Mouse (Mus musculus) forebrain, embryonic 15.5 days (tissue): Measurements from ENCODE around the gene Aaas. TPM values are rescaled to one million over a fixed set of nuclear protein-coding genes. Genes with fewer than 3 reads are reported as not detected.

Source experiments
- ATAC-seq: fragments of 200-750 bp; cut with Nextera tagmentation; replicated peaks from 2 replicates; pipeline ENCODE4 v1.8.0; 2017; ENCODE audit warnings: mild to moderate bottlenecking, moderate TSS enrichment, moderate library complexity
- H3K27ac ChIP-seq: fragments of 300-500 bp; sonication (generic); replicated peaks from 2 replicates; pipeline ENCODE4 v1.5.1; 2015; ENCODE audit warnings: mild to moderate bottlenecking, inconsistent platforms
- H3K27me3 ChIP-seq: fragments of 300-500 bp; sonication (generic); 2 replicates; pipeline ENCODE4 v1.6.1; 2015; ENCODE audit warnings: inconsistent platforms
- H3K36me3 ChIP-seq: fragments of 300-500 bp; sonication (generic); 2 replicates; pipeline ENCODE4 v1.6.1; 2015; ENCODE audit warnings: mild to moderate bottlenecking, inconsistent platforms
- H3K4me1 ChIP-seq: fragments of 300-500 bp; sonication (generic); 2 replicates; pipeline ENCODE4 v1.6.1; 2015; ENCODE audit warnings: inconsistent platforms
- H3K4me2 ChIP-seq: fragments of 300-500 bp; sonication (generic); replicated peaks from 2 replicates; pipeline ENCODE4 v1.6.1; 2015; ENCODE audit warnings: mild to moderate bottlenecking, inconsistent platforms
- H3K4me3 ChIP-seq: fragments of 300-500 bp; sonication (generic); 2 replicates; pipeline ENCODE4 v1.5.1; 2015; ENCODE audit warnings: mild to moderate bottlenecking, inconsistent platforms
- H3K9ac ChIP-seq: fragments of 300-500 bp; sonication (generic); replicated peaks from 2 replicates; pipeline ENCODE4 v1.6.1; 2015; ENCODE audit warnings: mild to moderate bottlenecking, inconsistent platforms
- H3K9me3 ChIP-seq: fragments of 300-500 bp; sonication (generic); 2 replicates; pipeline ENCODE4 v1.6.1; 2016; ENCODE audit warnings: inconsistent platforms
- WGBS: fragments of 180-500 bp; shearing (Covaris S2); methylation state at CpG from one replicate; pipeline ENCODE4 v1.1.7; 2015; ENCODE audit warnings: mixed read lengths; 5-methylcytosine and 5-hydroxymethylcytosine counted together
- polyA plus RNA-seq: library from polyadenylated mRNA; unstranded; fragments of >200 nt; fragmentation: Nextera tagmentation; extraction: Ambion mirVana; gene quantifications from 2 replicates; pipeline ENCODE4 v1.2.1, GENCODE M21; 2015

Gene Aaas
- polyA plus RNA-seq, result 42.6 and 44.9 TPM in 2 replicates

DNA sequence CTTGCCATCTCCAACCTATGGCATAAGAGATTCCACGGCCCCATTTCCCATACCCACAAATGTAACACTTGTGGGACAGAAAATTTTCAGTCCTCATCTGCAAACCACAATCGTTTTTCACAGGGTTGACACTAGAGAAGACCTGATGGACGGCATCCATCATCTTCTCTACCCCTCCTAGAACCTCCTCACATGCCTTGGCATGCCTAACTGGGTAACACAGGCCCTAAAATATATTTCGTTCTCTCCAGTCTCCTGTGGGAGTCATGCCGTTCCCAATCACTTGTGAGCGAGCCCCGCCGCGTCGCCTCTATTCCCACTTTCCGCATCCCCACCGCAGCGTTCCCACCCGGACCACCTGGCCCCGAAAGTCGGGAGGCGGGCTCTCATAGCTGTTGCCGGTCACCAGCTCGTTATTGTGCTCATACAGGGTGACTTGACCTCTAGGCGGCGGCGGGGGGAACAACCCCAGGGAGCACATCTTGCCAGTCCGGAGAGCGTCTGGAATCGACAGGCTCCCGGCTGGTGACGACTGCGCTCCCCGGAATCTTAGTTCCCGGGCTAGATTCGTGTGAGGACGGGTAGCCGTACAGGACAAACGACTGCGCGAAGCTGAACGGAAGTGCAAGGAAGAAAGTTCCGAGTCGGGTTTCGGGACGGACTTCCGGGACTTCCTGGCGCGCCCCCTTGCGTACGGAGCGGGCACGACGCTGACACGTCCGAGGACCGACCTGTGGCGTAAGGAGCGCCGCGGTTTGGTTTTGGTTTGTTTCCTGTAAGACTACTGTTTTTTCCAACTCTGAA is at the start of gene Aaas:
Gene Aaas (minus strand): TSS at position 634 of the 804 bp plus-strand sequence.
- peak within 1 kb of the TSS; percentile 81 for H3K9ac ChIP-seq
- H3K9me3 ChIP-seq, result no peaks in the 10 kb centered on the region
- ATAC-seq, result peak; percentile 92
- under 1% methylated on average over 56 of the region's 56 CpGs for WGBS
- H3K36me3 ChIP-seq, result peaks cover 10% of the 10 kb centered on the region; the same call in 1 of the 2 replicates
- H3K4me1 ChIP-seq, result peaks cover 20% of the 10 kb centered on the region
- H3K27me3 ChIP-seq, result no peaks in the 10 kb centered on the region
- H3K4me2 ChIP-seq, result peak within 1 kb of the TSS; percentile 95
- H3K4me3 ChIP-seq, result peak within 1 kb of the TSS; percentile 92
- peak within 1 kb of the TSS; percentile 83 for H3K27ac ChIP-seq

GRCm38 (mm10) chr15:102399229-102400221 is 49.0 kb upstream of the Aaas start:
- Histone ChIP-seq H3K4me2 (peak overlapping the region; percentile 62), H3K36me3 (no peaks in the 10 kb centered on the region), H3K4me1 (peaks cover 14% of the 10 kb centered on the region), H3K9me3 (no peaks in the 10 kb centered on the region), H3K27me3 (no peaks in the 10 kb centered on the region), H3K27ac (no peak overlapping the region; the same call in 1 of the 2 replicates), H3K9ac (peak overlapping the region; percentile 40), H3K4me3 (peak overlapping the region; percentile 39)
- 0 out of 2 replicates have a peak, but pooled peaks have one; percentile 41 for ATAC-seq
- WGBS, result 5% methylated on average over 34 of the region's 34 CpGs

DNA sequence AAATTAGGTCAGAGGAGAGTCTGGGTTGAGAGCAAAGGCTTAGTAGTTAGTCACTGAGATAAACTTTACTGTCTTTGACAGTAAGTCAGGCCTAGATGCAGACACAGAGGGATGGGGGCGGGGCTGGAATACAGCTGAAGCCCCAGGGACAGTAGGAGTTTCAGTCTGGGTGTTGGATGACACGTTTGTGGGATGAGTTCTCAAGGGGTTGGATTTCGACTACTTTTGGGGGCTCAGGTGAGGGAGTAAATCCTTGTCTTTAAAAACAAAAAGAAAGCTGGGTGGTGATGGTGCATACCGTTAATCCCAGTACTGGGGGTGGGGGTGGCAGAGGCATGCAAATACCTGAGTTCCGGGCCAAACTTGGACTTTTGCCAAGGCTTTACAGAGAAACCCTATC is 48.1 kb upstream of the Aaas start:
- Histone ChIP-seq H3K9me3 (no peaks in the 10 kb centered on the region), H3K27ac (no peak overlapping the region), H3K27me3 (no peaks in the 10 kb centered on the region), H3K4me3 (no peak overlapping the region), H3K4me1 (peaks cover 14% of the 10 kb centered on the region), H3K9ac (no peak overlapping the region), H3K4me2 (no peak overlapping the region), H3K36me3 (no peaks in the 10 kb centered on the region)
- 28% methylated on average over 5 of the region's 5 CpGs for WGBS
- no peak for ATAC-seq

DNA sequence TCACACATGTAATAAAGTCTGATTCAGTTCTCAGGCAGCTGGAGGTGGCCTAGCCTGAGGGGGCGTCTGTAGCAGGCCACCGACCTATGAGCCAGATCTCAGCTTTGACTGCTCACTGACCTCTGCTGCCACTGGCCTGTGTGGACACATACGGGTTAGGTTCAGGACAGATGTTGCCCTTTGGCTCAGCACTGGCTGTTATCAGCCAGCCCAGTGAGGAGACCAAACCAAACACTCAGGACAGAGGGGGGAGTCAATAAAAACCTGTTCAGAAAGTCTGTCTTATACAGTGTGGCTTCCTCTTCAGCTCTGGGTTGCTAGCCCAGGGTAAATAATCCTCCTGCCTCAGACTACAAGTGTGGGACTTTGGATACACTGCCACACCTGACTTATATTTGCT is 44.5 kb upstream of the Aaas start:
- Histone ChIP-seq H3K27me3 (no peaks in the 10 kb centered on the region), H3K4me3 (no peak overlapping the region), H3K9ac (no peak overlapping the region), H3K4me2 (no peak overlapping the region), H3K36me3 (no peaks in the 10 kb centered on the region), H3K4me1 (peaks cover 12% of the 10 kb centered on the region), H3K9me3 (no peaks in the 10 kb centered on the region), H3K27ac (no peak overlapping the region)
- 30% methylated on average over 3 of the region's 3 CpGs for WGBS
- no peak for ATAC-seq

GRCm38 (mm10) chr15:102393584-102394014 is 43.0 kb upstream of the Aaas start:
- Histone ChIP-seq H3K9ac (no peak overlapping the region), H3K9me3 (no peaks in the 10 kb centered on the region), H3K36me3 (no peaks in the 10 kb centered on the region), H3K27ac (no peak overlapping the region), H3K4me2 (no peak overlapping the region), H3K27me3 (no peaks in the 10 kb centered on the region), H3K4me3 (no peak overlapping the region), H3K4me1 (no peaks in the 10 kb centered on the region)
- ATAC-seq, result no peak

DNA sequence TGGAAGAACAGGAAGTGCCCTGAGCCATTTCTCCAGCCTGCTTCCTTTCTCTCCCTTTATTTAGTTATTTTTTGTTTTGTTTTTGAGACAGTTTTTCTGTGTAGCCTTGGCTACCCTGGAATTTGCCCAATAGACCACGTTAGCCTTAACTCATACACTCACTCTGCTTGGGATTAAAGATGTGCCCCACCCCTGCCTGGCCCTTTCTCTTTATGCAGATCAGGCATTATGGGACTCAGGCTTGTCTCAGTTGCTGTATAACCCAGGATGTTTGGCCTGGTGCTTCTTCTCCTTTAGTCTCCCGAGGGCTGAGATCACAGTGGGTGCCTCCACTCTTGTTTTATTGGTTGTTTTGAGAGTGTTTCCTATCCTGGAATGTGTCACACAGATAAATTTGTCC is 41.9 kb upstream of the Aaas start:
- Histone ChIP-seq H3K4me2 (no peak overlapping the region), H3K36me3 (no peaks in the 10 kb centered on the region), H3K27ac (no peak overlapping the region), H3K4me3 (no peak overlapping the region), H3K9ac (no peak overlapping the region), H3K9me3 (no peaks in the 10 kb centered on the region), H3K27me3 (no peaks in the 10 kb centered on the region), H3K4me1 (no peaks in the 10 kb centered on the region)
- no peak for ATAC-seq
- 27% methylated on average over 2 of the region's 2 CpGs for WGBS

- Histone ChIP-seq H3K9ac (no peak overlapping the region), H3K4me1 (no peaks in the 10 kb centered on the region), H3K4me3 (no peak overlapping the region), H3K27ac (no peak overlapping the region), H3K27me3 (no peaks in the 10 kb centered on the region), H3K9me3 (no peaks in the 10 kb centered on the region), H3K36me3 (no peaks in the 10 kb centered on the region), H3K4me2 (no peak overlapping the region)
- WGBS, result 86% methylated on average over 3 of the region's 3 CpGs
- no peak for ATAC-seq
Measured at GRCm38 (mm10) chr15:102388942-102389341, 38.4 kb upstream of the Aaas start.

GRCm38 (mm10) chr15:102386640-102387039 is 36.1 kb upstream of the Aaas start:
- Histone ChIP-seq H3K27me3 (no peaks in the 10 kb centered on the region), H3K9me3 (no peaks in the 10 kb centered on the region), H3K9ac (no peak overlapping the region), H3K4me2 (no peak overlapping the region), H3K4me1 (no peaks in the 10 kb centered on the region), H3K36me3 (no peaks in the 10 kb centered on the region), H3K27ac (no peak overlapping the region), H3K4me3 (no peak overlapping the region)
- WGBS, result 52% methylated on average over 9 of the region's 9 CpGs
- no peak for ATAC-seq

GRCm38 (mm10) chr15:102383671-102384070 is 33.1 kb upstream of the Aaas start:
- no peak overlapping the region for H3K9ac ChIP-seq
- no peak overlapping the region for H3K27ac ChIP-seq
- no peaks in the 10 kb centered on the region for H3K27me3 ChIP-seq
- no peaks in the 10 kb centered on the region for H3K9me3 ChIP-seq
- no peak overlapping the region for H3K4me3 ChIP-seq
- H3K4me2 ChIP-seq, result no peak overlapping the region
- WGBS, result 94% methylated on average over 6 of the region's 6 CpGs
- ATAC-seq, result no peak
- no peaks in the 10 kb centered on the region for H3K4me1 ChIP-seq
- no peaks in the 10 kb centered on the region for H3K36me3 ChIP-seq

DNA sequence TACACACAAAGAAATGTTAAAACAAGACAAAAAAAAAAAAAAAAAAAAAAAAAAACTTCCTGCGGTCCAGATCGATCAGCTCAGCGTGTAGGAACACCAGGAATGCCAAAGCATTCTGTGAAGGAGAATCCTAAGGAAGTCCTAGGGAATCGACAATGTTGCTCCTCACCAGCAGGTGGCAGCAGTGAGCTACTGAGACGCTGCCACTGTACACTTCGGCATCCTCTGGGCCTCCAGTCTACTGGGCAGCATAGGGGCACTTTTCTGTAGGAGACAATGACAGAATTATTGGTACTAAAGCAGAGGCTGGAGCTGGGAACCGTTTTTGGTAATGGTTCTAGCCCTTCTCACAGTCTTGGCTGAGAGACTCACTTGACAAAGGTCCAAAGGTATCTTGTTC is 31.0 kb upstream of the Aaas start:
- under 1% methylated on average over 7 of the region's 7 CpGs for WGBS
- Histone ChIP-seq H3K36me3 (no peaks in the 10 kb centered on the region), H3K4me2 (no peak overlapping the region), H3K4me1 (peaks cover 12% of the 10 kb centered on the region), H3K27ac (no peak overlapping the region), H3K4me3 (no peak overlapping the region), H3K9me3 (no peaks in the 10 kb centered on the region), H3K27me3 (peaks cover 3% of the 10 kb centered on the region; the same call in 1 of the 2 replicates), H3K9ac (no peak overlapping the region)
- peak; percentile 87 for ATAC-seq

- Histone ChIP-seq H3K27me3 (peaks cover 9% of the 10 kb centered on the region; the same call in 1 of the 2 replicates), H3K36me3 (no peaks in the 10 kb centered on the region), H3K9me3 (no peaks in the 10 kb centered on the region), H3K4me1 (peaks cover 18% of the 10 kb centered on the region), H3K4me2 (peak overlapping the region; percentile 99; the same call in 1 of the 2 replicates), H3K9ac (no peak overlapping the region), H3K4me3 (0 out of 2 replicates have a peak overlapping the region, but pooled peaks have one; percentile 65), H3K27ac (no peak overlapping the region)
- WGBS, result 8% methylated on average over 10 of the region's 10 CpGs
- ATAC-seq, result no peak
Measured at GRCm38 (mm10) chr15:102377810-102378262, 27.3 kb upstream of the Aaas start.
